Mouse (Mus musculus) gastrocnemius, adult 18-20 months (tissue): ENCODE measurements around the gene Fam124b. TPM values are rescaled to one million over a fixed set of nuclear protein-coding genes. Genes with fewer than 3 reads are reported as not detected.

ENCODE experiments used
- DNase-seq: peaks from one replicate; pipeline ENCODE4 v3.0.0; 2021; ENCODE audit warnings: low spot score
- total RNA-seq, 2 experiments: library from RNA; stranded (reverse); gene quantifications; 2 replicates each; pipeline ENCODE4 v1.2.3; 2021

The Fam124b gene
- total RNA-seq, 2 experiments from 2014 or later: 0.84 to 1.1 TPM

DNA sequence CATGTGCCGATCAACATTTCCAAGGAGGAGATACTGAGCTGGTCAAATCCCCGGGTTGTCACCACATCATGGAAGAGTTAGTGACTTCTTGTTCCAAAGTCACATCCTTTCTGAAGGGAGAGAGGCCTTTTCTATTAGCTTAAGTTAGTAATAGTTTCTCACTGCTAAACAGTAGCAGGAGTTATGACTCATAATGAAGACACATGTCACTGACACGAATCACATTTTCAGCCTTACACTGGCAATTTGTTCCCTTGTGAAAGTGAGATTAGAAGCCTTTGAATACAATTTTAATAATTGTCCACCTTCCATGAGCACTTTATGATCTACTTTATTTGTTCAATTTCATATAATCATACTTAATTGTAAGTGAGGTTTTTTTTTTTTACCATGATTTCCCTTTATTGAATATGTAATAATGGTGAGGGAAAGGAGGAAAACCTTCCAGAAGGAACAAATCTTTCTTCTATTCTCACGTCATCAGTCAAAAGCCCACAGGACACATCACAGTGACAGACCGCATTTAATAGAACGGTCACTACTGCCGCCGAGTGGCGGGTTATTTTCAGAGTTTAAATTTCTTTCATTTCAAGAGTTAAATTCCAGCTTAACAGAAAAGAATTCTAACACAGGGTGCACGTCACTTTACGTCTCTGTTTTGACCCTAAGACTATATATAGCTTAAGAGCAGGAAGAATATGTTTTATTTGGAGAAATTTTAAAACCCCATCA, 40.5 kb downstream of the Fam124b start:
- DNase-seq: no peak

- DNase-seq: no peak
These were observed 50.6 kb downstream of the Fam124b start for GRCm38 (mm10) chr1:80167706-80168105.

DNA sequence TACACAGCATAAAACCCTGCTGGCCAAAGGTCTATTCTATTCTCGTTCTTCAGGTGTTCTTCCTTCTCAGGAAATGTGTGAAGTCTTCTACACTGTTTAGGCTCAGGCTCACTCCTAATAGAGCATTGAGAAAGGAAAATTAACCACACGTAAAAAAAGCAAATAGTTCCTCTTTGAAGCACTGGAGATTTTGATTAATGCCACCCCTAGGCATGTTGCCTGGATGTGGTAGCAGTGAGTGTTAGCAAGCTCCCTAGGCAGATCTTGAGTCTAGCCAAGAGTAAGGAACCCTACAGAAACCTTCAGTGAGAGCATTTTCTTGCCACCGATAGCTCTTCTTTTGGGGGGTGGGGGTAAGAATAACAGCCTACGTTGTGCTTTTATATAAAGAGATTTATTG, 51.7 kb downstream of the Fam124b start:
- no peak for DNase-seq

DNA sequence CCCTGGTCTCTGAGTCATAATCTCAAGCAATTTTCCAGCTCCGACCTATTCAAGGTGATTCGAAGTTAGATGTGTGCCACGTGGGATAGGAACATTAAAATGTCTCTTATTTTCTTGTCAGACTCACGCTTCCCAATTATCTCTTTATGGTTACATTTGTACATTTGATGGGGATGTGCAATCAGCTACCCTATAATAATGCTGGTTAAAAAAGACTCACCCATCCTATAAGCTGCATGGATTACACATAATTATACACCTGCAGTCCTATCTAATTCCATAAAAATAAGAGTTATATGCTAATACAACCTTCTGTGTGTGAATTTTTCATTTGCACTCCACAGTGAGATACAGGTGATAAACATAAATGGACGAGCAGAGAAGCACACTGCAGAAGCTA, 52.9 kb downstream of the Fam124b start:
- no peak for DNase-seq

DNA sequence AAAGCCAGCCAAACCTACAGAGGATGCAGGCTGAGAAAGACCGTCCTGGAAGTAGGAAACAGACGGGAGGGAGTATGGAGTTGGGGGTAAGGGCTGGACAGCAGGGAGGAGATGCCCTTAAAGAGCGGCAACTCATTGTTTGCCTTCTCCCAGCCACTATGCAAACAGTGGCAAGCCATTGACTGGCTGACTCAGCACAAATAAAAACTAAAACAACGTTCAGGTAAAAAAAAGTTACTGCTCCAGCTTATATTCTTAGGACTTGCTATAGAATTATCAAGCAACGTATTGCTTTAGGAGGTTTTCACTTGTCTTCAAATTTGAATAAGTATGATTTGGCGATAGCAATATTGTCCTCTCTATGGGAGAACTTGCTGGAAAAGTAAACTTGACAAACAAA, 55.3 kb downstream of the Fam124b start:
- no peak for DNase-seq

DNA sequence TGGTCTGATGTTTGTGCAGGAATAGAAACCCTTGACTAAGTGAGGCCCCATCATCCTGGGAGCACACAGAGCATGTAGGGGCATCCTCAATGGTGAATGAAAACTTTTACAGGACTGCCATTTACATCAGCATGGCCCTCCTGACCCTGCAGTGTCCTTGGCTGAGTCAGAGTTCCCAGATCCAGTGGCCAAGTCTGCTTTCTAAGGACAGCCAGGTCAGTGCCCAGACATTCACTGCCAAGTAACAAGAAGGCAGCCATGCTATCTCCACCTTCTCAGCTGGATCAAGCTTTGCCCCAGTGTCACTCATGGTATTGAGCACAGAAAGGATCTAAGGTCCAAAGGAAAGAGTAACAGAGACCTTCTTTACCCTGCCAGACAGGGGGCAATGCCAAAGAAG, 58.7 kb downstream of the Fam124b start:
- DNase-seq: no peak

DNA sequence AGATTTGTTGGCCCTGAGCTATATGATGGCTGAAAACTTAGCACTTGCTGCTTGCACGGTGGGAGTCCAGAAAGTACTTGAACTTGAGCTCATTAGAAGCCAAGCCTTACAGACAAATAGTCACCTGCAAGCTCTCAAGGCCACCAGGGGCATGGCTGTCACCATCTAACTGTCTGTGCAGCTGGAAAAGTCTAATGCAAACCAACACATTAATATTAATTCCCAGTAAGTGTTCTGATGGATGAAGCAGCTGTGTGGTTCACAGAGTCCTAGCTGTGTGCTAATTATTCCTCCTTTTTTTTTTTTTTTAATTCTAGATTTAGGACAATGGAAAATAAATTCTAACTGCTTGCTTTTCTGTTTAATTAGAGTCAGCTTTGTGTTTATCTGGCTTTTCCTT, 63.4 kb downstream of the Fam124b start:
- DNase-seq: no peak

DNA sequence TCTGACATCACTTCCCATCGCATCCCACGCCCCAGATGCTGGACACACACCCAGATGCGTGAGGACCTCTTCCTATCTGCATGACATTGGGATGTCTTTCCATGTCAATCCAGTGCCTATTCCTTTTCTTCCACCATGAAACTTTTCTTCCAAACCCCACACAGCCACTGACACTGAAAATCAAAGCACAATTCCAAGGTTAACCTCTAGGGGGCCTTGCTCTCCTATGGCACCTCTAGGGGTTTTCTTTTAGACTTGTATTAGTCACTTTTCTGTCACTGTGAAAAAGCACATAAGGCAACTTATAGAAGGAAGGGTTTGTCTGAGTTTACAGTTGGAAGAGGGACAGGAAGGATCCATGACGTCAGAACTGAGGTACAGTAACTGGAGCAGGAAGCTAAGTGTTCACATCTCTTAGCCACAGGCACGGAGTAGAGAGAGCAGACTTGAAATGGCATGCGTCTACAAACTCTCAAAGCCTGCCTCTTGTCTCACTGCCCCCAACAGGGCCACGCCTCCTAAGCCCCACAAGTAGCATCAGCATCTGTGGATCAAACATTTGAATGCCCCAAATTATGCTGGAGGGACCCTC, 65.1 kb downstream of the Fam124b start:
- no peak for DNase-seq

- no peak for DNase-seq
These were observed 67.6 kb downstream of the Fam124b start for GRCm38 (mm10) chr1:80150681-80151080.

Other genes with a start within 250 kb of the Fam124b start
- gene Cul3, start 122.0 kb upstream of the Fam124b start, total RNA-seq: 100 to 1,000 TPM; 244 to 265 TPM
- not detected for gene Gm45261, start 243.0 kb upstream of the Fam124b start, total RNA-seq